ENCODE assay signal across 26 mouse cellular contexts in the genomic region with DNA sequence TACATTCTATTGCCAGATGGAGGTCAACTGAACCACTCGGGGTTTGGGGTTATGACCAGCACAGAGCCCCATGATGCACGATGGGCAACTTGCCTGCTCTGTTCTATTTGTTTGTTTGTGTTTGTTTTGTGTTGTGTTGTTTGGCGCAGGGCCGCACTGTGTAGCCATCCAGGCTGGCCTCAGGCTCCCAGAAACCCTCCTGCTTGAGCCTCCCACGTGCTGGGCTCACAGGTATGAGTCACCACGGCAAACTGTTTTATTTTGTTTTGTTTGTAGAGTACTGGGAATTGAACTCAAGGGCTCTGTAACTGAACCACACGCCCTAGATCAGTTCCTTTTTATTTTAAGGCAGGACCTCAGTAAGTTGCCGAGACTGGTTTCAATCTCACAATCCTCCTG. TPM values are rescaled to one million over a fixed set of nuclear protein-coding genes. Genes with fewer than 3 reads are reported as not detected.
A peak's percentile ranks its signal among the peaks of the same experiment; 100 is the strongest.
DNase-seq lines count a peak whose midpoint lies in the region; ATAC-seq and TF ChIP-seq lines count a peak whose summit lies in the region.
"Had no signal": no experiment of that assay in that cellular context is flagged by ENCODE, and none has a peak within 500 bp of the region (broad histone marks: within the 10 kb centered on the region; RNA-seq: fewer than 3 reads in every experiment).

No protein-coding gene starts in this region.

- ATAC-seq in forebrain, embryonic 14.5 days, result no peak
- ATAC-seq: intestine, postnatal 0 days; Patski had no signal

- 80% methylated on average over 8 of the region's 8 CpGs for WGBS in forebrain, embryonic 14.5 days
- 86% methylated on average over 8 of the region's 8 CpGs for WGBS in forebrain, embryonic 10.5 days

- DNase-seq in forebrain, embryonic 14.5 days (ENCODE audit: low spot score), result no peak
- DNase-seq in forebrain, embryonic 10.5 days (ENCODE audit: extremely low spot score, low spot score), result no peak
- peak; percentile 19 for DNase-seq in right cerebral cortex, postnatal 25 days
- DNase-seq in right cerebral cortex, postnatal 4 days, result no peak
- peak; percentile 11 for DNase-seq in adipocyte (ENCODE audit: low spot score)
- no peak for DNase-seq in retina, embryonic 14.5 days (ENCODE audit: low spot score)
- no peak for DNase-seq in left cerebral cortex, adult 2 months (ENCODE audit: extremely low spot score in 1 of 2, low spot score in 2 of 2)
- DNase-seq: adrenal gland, postnatal 10 days; cerebellum, adult 9-10 months; gastrocnemius, postnatal 14 days; heart, adult 18-20 months; heart, postnatal 14 days; kidney, postnatal 4 days; right cerebral cortex, postnatal 14 days; thymus, adult 18-20 months; thymus, postnatal 36 days had no signal

- no peaks in the 10 kb centered on the region for H3K27me3 ChIP-seq in forebrain, embryonic 14.5 days (replicated peaks; ENCODE audit: control insufficient read depth, insufficient read depth, low read length)
- 0 out of 2 replicates have a peak, but pooled peaks cover 7% of the 10 kb centered on the region for H3K27me3 ChIP-seq in forebrain, embryonic 10.5 days (ENCODE audit: poor library complexity, severe bottlenecking)
- H3K27me3 ChIP-seq: forebrain, embryonic 12.5 days; kidney, embryonic 15.5 days; limb, embryonic 15.5 days; Patski; stomach, embryonic 15.5 days had no signal

- 0 out of 2 replicates have a peak, but pooled peaks cover 3% of the 10 kb centered on the region for H3K36me3 ChIP-seq in forebrain, embryonic 14.5 days (ENCODE audit: control insufficient read depth, insufficient read depth, low read length)
- no peaks in the 10 kb centered on the region for H3K36me3 ChIP-seq in forebrain, embryonic 10.5 days (replicated peaks)
- H3K36me3 ChIP-seq: forebrain, embryonic 12.5 days; heart, embryonic 12.5 days; kidney, embryonic 15.5 days; limb, embryonic 15.5 days; midbrain, embryonic 10.5 days; stomach, embryonic 15.5 days had no signal

- H3K4me1 ChIP-seq in forebrain, embryonic 14.5 days (ENCODE audit: control insufficient read depth, insufficient read depth, low read length), result peaks cover 7% of the 10 kb centered on the region
- H3K4me1 ChIP-seq in forebrain, embryonic 10.5 days, result peaks cover 41% of the 10 kb centered on the region
- H3K4me1 ChIP-seq: stomach, embryonic 15.5 days had no signal

- H3K9ac ChIP-seq in forebrain, embryonic 14.5 days (ENCODE audit: low read length), result no peak overlapping the region
- H3K9ac ChIP-seq: forebrain, embryonic 12.5 days; heart, embryonic 12.5 days; kidney, embryonic 15.5 days; limb, embryonic 15.5 days; stomach, embryonic 15.5 days had no signal

- intact Hi-C loops in left cerebral cortex, adult 2 months (cut with DNase I), result no loop called here

- H3K4me3 ChIP-seq in forebrain, embryonic 14.5 days (ENCODE audit: low read depth, low read length), result no peak overlapping the region
- H3K4me3 ChIP-seq in forebrain, embryonic 10.5 days, result no peak overlapping the region
- no peak overlapping the region for H3K4me3 ChIP-seq in left cerebral cortex, adult 2 months
- H3K4me3 ChIP-seq: forebrain, embryonic 12.5 days; heart, embryonic 12.5 days; kidney, embryonic 15.5 days; limb, embryonic 15.5 days; midbrain, embryonic 10.5 days; stomach, embryonic 15.5 days had no signal

- no peaks in the 10 kb centered on the region for H3K9me3 ChIP-seq in forebrain, embryonic 14.5 days (replicated peaks; ENCODE audit: control insufficient read depth, low read length)
- no peaks in the 10 kb centered on the region for H3K9me3 ChIP-seq in forebrain, embryonic 10.5 days
- H3K9me3 ChIP-seq: forebrain, embryonic 12.5 days; heart, embryonic 12.5 days; kidney, embryonic 15.5 days; limb, embryonic 15.5 days; midbrain, embryonic 10.5 days; stomach, embryonic 15.5 days had no signal

- no peak overlapping the region for H3K4me2 ChIP-seq in forebrain, embryonic 14.5 days (ENCODE audit: low read length)
- H3K4me2 ChIP-seq: forebrain, embryonic 12.5 days; heart, embryonic 12.5 days; kidney, embryonic 15.5 days; limb, embryonic 15.5 days; stomach, embryonic 15.5 days had no signal

- H3K27ac ChIP-seq in forebrain, embryonic 14.5 days (ENCODE audit: low read depth, low read length), result peak overlapping the region; percentile 27; the same call in 1 of the 2 replicates
- no peak overlapping the region for H3K27ac ChIP-seq in forebrain, embryonic 10.5 days
- no peak overlapping the region for H3K27ac ChIP-seq in left cerebral cortex, adult 2 months
- H3K27ac ChIP-seq: forebrain, embryonic 12.5 days; kidney, embryonic 15.5 days; limb, embryonic 15.5 days; macrophage; midbrain, embryonic 10.5 days; stomach, embryonic 15.5 days had no signal

- TF ChIP-seq CTCF in left cerebral cortex, adult 2 months (IDR thresholded peaks at IDR 0.05), result no peak

RNA-seq across cellular contexts. Expression of gene Omp, which starts 1.1 kb away (rescaled TPM):
- polyA plus RNA-seq in forebrain, embryonic 14.5 days (2014; fragmentation: Nextera tagmentation; extraction: Ambion mirVana), result 0.30 and 0.32 TPM in 2 replicates
- 0.11 and 0.19 TPM in 2 replicates for polyA plus RNA-seq in forebrain, embryonic 10.5 days (2016; fragmentation: Nextera tagmentation; extraction: Ambion mirVana)
- total RNA-seq in left cerebral cortex, adult 2 months (2021), result under 1 TPM; 0.77 to 0.89 TPM
- total RNA-seq: heart, adult 18-20 months had no signal
- polyA plus RNA-seq: macrophage had no signal

RNA-seq across cellular contexts. Expression of gene Myo7a, which starts 27.1 kb away (rescaled TPM):
- 7.7 and 10.7 TPM in 2 replicates for polyA plus RNA-seq in forebrain, embryonic 14.5 days (2014; fragmentation: Nextera tagmentation; extraction: Ambion mirVana)
- 20.1 and 20.8 TPM in 2 replicates for polyA plus RNA-seq in forebrain, embryonic 10.5 days (2016; fragmentation: Nextera tagmentation; extraction: Ambion mirVana)
- total RNA-seq in left cerebral cortex, adult 2 months (2021), result 10 to 100 TPM; 12.7 to 15.1 TPM

RNA-seq across cellular contexts. Expression of gene Capn5, which starts 31.6 kb away (rescaled TPM):
- 6.1 and 8.2 TPM in 2 replicates for polyA plus RNA-seq in forebrain, embryonic 14.5 days (2014; fragmentation: Nextera tagmentation; extraction: Ambion mirVana)
- polyA plus RNA-seq in forebrain, embryonic 10.5 days (2016; fragmentation: Nextera tagmentation; extraction: Ambion mirVana), result 5.8 TPM in 2 replicates
- 10 to 100 TPM; 30.8 to 36.1 TPM for total RNA-seq in left cerebral cortex, adult 2 months (2021)

RNA-seq across cellular contexts. Expression of gene B3gnt6, which starts 52.8 kb away (rescaled TPM):
- polyA plus RNA-seq in forebrain, embryonic 14.5 days (2014; fragmentation: Nextera tagmentation; extraction: Ambion mirVana), result 0.19 and 0.32 TPM in 2 replicates
- polyA plus RNA-seq in forebrain, embryonic 10.5 days (2016; fragmentation: Nextera tagmentation; extraction: Ambion mirVana), result 0.06 TPM in 1 of 2 replicates, not detected in the other
- under 1 TPM in 1 of 2 experiments, not detected in 1; 0.14 TPM for total RNA-seq in left cerebral cortex, adult 2 months (2021)
- total RNA-seq: gastrocnemius, postnatal 14 days; heart, adult 18-20 months; heart, postnatal 14 days; neutrophil, adult 5-6 weeks had no signal
- polyA plus RNA-seq: heart, embryonic 12.5 days; limb, embryonic 15.5 days; macrophage had no signal

Comparison
In these comparisons a context has a peak if more than half of its experiments do, and no peak if none do; other contexts are left out.
1. DNase-seq: peak in right cerebral cortex, postnatal 25 days (single experiment) and adipocyte (single experiment); none in forebrain, embryonic 14.5 days (single experiment), forebrain, embryonic 10.5 days (single experiment), right cerebral cortex, postnatal 4 days (single experiment), retina, embryonic 14.5 days (single experiment) and left cerebral cortex, adult 2 months (0 of 2).